Mouse (Mus musculus): ENCODE data around the gene Usf1. TPM values are rescaled to one million over a fixed set of nuclear protein-coding genes. Genes with fewer than 3 reads are reported as not detected.

Usf1 gene
- polyA plus RNA-seq, 1 experiment from 2014 or later = 226 TPM

- no peak for ATAC-seq
- 67% methylated on average over 7 of the region's 7 CpGs for WGBS
- H3K27me3 ChIP-seq (replicated peaks; ENCODE audit: control insufficient read depth, insufficient read depth, low read length) = peaks cover 18% of the 10 kb centered on the region
- no peaks in the 10 kb centered on the region for H3K9me3 ChIP-seq (ENCODE audit: control insufficient read depth, low read length)
- no peak overlapping the region for H3K4me2 ChIP-seq (ENCODE audit: low read length)
- H3K27ac ChIP-seq (ENCODE audit: low read length) = no peak overlapping the region
- H3K4me3 ChIP-seq (replicated peaks; ENCODE audit: low read length) = no peak overlapping the region
- H3K4me1 ChIP-seq (replicated peaks; ENCODE audit: control insufficient read depth, insufficient read depth, low read length) = peaks cover 9% of the 10 kb centered on the region
- H3K36me3 ChIP-seq (ENCODE audit: control insufficient read depth, insufficient read depth) = no peaks in the 10 kb centered on the region
- H3K9ac ChIP-seq (replicated peaks; ENCODE audit: low read depth, low read length) = no peak overlapping the region
Measured at GRCm38 (mm10) chr1:171441466-171442412, 30.6 kb downstream of the Usf1 start.

DNA sequence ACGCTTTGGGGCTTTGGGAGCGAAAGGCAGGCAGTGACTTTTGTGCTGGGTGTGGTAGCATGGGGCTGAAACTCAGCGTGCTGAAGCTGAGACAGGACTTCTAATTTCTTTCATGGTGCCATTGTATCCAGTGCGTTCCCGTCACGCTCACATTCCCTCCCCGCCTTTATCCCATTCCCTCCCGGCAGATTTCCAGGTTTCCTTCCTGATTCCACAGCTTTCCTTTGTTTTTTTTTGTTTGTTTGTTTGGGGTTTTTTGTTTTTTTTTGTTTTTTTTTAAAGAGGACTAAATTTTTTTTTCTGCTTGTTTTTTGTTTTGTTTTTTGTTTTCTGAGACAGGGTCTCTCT is 31.3 kb downstream of the Usf1 start:
- Histone ChIP-seq H3K27me3 (replicated peaks; ENCODE audit: control insufficient read depth, insufficient read depth, low read length) (peaks cover 13% of the 10 kb centered on the region), H3K27ac (ENCODE audit: low read length) (no peak overlapping the region), H3K4me3 (replicated peaks; ENCODE audit: low read length) (no peak overlapping the region), H3K9me3 (ENCODE audit: control insufficient read depth, low read length) (no peaks in the 10 kb centered on the region), H3K4me1 (replicated peaks; ENCODE audit: control insufficient read depth, insufficient read depth, low read length) (peaks cover 6% of the 10 kb centered on the region), H3K9ac (replicated peaks; ENCODE audit: low read depth, low read length) (no peak overlapping the region), H3K36me3 (ENCODE audit: control insufficient read depth, insufficient read depth) (no peaks in the 10 kb centered on the region), H3K4me2 (ENCODE audit: low read length) (no peak overlapping the region)
- WGBS = 81% methylated on average over 8 of the region's 8 CpGs
- no peak for ATAC-seq

DNA sequence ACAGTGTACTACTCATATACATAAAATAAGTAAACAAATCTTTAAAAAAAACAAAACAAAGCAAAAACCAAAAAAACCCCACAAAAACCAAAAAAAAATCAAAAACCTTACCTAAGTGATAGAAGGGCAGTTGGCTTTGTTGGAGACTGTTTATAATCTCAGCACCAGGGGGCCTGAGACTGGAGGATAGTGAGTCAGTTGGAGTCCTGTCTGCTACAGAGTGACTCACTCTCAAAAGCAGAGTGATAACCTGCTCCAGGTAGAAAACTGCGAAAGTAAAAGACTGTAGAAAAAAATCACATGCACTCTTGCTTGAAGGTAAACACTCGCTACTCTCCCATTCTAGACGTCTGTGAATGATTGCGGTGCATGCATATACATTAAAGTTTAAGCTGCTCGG is 33.9 kb downstream of the Usf1 start:
- Histone ChIP-seq H3K4me2 (ENCODE audit: low read length) (no peak overlapping the region), H3K9me3 (ENCODE audit: control insufficient read depth, low read length) (no peaks in the 10 kb centered on the region), H3K27me3 (replicated peaks; ENCODE audit: control insufficient read depth, insufficient read depth, low read length) (no peaks in the 10 kb centered on the region), H3K36me3 (ENCODE audit: control insufficient read depth, insufficient read depth) (no peaks in the 10 kb centered on the region), H3K27ac (ENCODE audit: low read length) (no peak overlapping the region), H3K4me3 (replicated peaks; ENCODE audit: low read length) (no peak overlapping the region), H3K4me1 (replicated peaks; ENCODE audit: control insufficient read depth, insufficient read depth, low read length) (no peaks in the 10 kb centered on the region), H3K9ac (replicated peaks; ENCODE audit: low read depth, low read length) (no peak overlapping the region)
- no peak for ATAC-seq
- 93% methylated on average over 5 of the region's 5 CpGs for WGBS

DNA sequence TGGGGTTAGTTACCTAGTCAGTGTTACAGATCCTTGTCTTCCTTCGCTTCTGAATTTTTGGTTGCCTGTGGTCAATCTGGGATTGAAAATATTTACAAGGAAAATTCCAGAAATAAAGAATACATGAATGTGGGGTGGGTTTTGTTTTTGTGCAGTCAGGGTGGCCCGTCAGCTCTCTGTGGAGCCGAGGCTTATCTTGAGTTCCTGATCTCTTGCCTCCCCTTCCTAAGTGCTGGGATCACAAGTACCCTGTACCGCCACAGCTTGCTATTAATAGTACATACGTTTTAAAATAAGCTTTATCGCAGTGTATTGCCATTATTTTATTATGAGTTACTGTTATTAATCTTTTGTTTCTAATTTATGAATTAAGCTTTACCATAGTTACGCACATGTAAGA is 35.7 kb downstream of the Usf1 start:
- H3K27ac ChIP-seq (ENCODE audit: low read length) = no peak overlapping the region
- no peaks in the 10 kb centered on the region for H3K27me3 ChIP-seq (replicated peaks; ENCODE audit: control insufficient read depth, insufficient read depth, low read length)
- H3K9me3 ChIP-seq (ENCODE audit: control insufficient read depth, low read length) = no peaks in the 10 kb centered on the region

GRCm38 (mm10) chr1:171447692-171448091 is 36.6 kb downstream of the Usf1 start:
- WGBS = 74% methylated on average over 10 of the region's 10 CpGs
- H3K9ac ChIP-seq (replicated peaks; ENCODE audit: low read depth, low read length) = no peak overlapping the region
- no peaks in the 10 kb centered on the region for H3K27me3 ChIP-seq (replicated peaks; ENCODE audit: control insufficient read depth, insufficient read depth, low read length)
- H3K4me3 ChIP-seq (replicated peaks; ENCODE audit: low read length) = no peak overlapping the region
- H3K4me1 ChIP-seq (replicated peaks; ENCODE audit: control insufficient read depth, insufficient read depth, low read length) = no peaks in the 10 kb centered on the region
- H3K27ac ChIP-seq (ENCODE audit: low read length) = no peak overlapping the region
- no peak overlapping the region for H3K4me2 ChIP-seq (ENCODE audit: low read length)
- no peaks in the 10 kb centered on the region for H3K36me3 ChIP-seq (ENCODE audit: control insufficient read depth, insufficient read depth)
- H3K9me3 ChIP-seq (ENCODE audit: control insufficient read depth, low read length) = no peaks in the 10 kb centered on the region
- ATAC-seq = no peak

More for the DNA sequence above, 35.7 kb downstream of the Usf1 start:
- no peaks in the 10 kb centered on the region for H3K4me1 ChIP-seq (replicated peaks; ENCODE audit: control insufficient read depth, insufficient read depth, low read length)
- H3K4me2 ChIP-seq (ENCODE audit: low read length) = no peak overlapping the region
- ATAC-seq = no peak
- 84% methylated on average over 7 of the region's 7 CpGs for WGBS
- no peaks in the 10 kb centered on the region for H3K36me3 ChIP-seq (ENCODE audit: control insufficient read depth, insufficient read depth)
- no peak overlapping the region for H3K9ac ChIP-seq (replicated peaks; ENCODE audit: low read depth, low read length)
- no peak overlapping the region for H3K4me3 ChIP-seq (replicated peaks; ENCODE audit: low read length)

- H3K4me1 ChIP-seq (replicated peaks; ENCODE audit: control insufficient read depth, insufficient read depth, low read length) = no peaks in the 10 kb centered on the region
- no peak overlapping the region for H3K4me3 ChIP-seq (replicated peaks; ENCODE audit: low read length)
- H3K27ac ChIP-seq (ENCODE audit: low read length) = no peak overlapping the region
- H3K27me3 ChIP-seq (replicated peaks; ENCODE audit: control insufficient read depth, insufficient read depth, low read length) = no peaks in the 10 kb centered on the region
- no peaks in the 10 kb centered on the region for H3K9me3 ChIP-seq (ENCODE audit: control insufficient read depth, low read length)
- H3K36me3 ChIP-seq (ENCODE audit: control insufficient read depth, insufficient read depth) = no peaks in the 10 kb centered on the region
- 87% methylated on average over 11 of the region's 11 CpGs for WGBS
- no peak overlapping the region for H3K4me2 ChIP-seq (ENCODE audit: low read length)
- no peak overlapping the region for H3K9ac ChIP-seq (replicated peaks; ENCODE audit: low read depth, low read length)
- ATAC-seq = no peak
Measured at GRCm38 (mm10) chr1:171450062-171450461, 38.9 kb downstream of the Usf1 start.

DNA sequence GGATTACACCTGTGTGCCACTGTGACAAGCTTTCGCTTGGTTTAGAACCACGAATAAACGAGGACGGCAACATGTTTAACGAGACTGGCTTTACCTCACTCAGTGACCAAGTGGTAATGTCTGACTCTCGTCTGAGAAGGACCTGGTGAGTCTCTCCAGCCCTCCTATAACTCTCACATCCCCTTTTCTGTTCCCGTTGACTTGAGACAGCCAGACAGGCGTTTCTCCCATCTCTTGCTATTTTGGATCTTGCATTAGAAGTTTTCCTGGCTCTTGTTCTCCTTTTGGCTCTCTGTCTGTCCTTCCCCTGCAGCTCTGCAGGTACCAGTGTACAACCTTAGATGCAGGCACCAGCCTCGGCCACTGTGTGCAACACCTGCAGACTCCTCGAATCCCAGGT is 39.9 kb downstream of the Usf1 start:
- no peak overlapping the region for H3K27ac ChIP-seq (ENCODE audit: low read length)
- H3K36me3 ChIP-seq (ENCODE audit: control insufficient read depth, insufficient read depth) = no peaks in the 10 kb centered on the region
- no peaks in the 10 kb centered on the region for H3K4me1 ChIP-seq (replicated peaks; ENCODE audit: control insufficient read depth, insufficient read depth, low read length)
- H3K4me2 ChIP-seq (ENCODE audit: low read length) = no peak overlapping the region
- H3K4me3 ChIP-seq (replicated peaks; ENCODE audit: low read length) = no peak overlapping the region
- H3K9ac ChIP-seq (replicated peaks; ENCODE audit: low read depth, low read length) = no peak overlapping the region
- no peaks in the 10 kb centered on the region for H3K9me3 ChIP-seq (ENCODE audit: control insufficient read depth, low read length)
- H3K27me3 ChIP-seq (replicated peaks; ENCODE audit: control insufficient read depth, insufficient read depth, low read length) = no peaks in the 10 kb centered on the region
- no peak for ATAC-seq
- 80% methylated on average over 10 of the region's 10 CpGs for WGBS

DNA sequence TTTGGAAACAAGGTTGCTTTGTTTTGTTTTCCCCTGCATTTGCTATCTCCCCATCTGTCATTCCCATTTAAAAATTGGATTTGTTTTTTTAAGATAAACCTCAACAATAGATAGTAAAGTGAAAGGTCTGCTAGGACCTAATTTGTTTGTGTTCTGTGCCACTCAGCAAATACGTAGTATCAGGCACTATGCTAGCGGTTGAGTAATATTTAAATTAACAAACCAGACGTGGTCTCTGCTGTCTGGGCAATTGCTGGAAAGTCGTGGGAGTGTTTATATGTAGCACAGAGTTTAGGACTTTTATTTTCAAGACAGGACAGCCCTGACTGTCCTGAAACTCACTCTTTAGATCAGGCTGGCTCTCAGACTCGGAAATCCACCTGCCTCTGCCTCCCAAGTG is 41.4 kb downstream of the Usf1 start:
- H3K27ac ChIP-seq (ENCODE audit: low read length) = no peak overlapping the region
- no peaks in the 10 kb centered on the region for H3K36me3 ChIP-seq (ENCODE audit: control insufficient read depth, insufficient read depth)
- H3K27me3 ChIP-seq (replicated peaks; ENCODE audit: control insufficient read depth, insufficient read depth, low read length) = no peaks in the 10 kb centered on the region
- no peak for ATAC-seq
- H3K4me1 ChIP-seq (replicated peaks; ENCODE audit: control insufficient read depth, insufficient read depth, low read length) = no peaks in the 10 kb centered on the region
- 70% methylated on average over 5 of the region's 5 CpGs for WGBS
- H3K4me3 ChIP-seq (replicated peaks; ENCODE audit: low read length) = no peak overlapping the region
- H3K9me3 ChIP-seq (ENCODE audit: control insufficient read depth, low read length) = no peaks in the 10 kb centered on the region
- no peak overlapping the region for H3K4me2 ChIP-seq (ENCODE audit: low read length)
- H3K9ac ChIP-seq (replicated peaks; ENCODE audit: low read depth, low read length) = no peak overlapping the region

- ATAC-seq = no peak
- WGBS = 86% methylated on average over 5 of the region's 5 CpGs
- H3K36me3 ChIP-seq (ENCODE audit: control insufficient read depth, insufficient read depth) = no peaks in the 10 kb centered on the region
Measured at GRCm38 (mm10) chr1:171452923-171453322, 41.8 kb downstream of the Usf1 start.

More at GRCm38 (mm10) chr1:171452923-171453322, 41.8 kb downstream of the Usf1 start:
- no peak overlapping the region for H3K9ac ChIP-seq (replicated peaks; ENCODE audit: low read depth, low read length)
- no peak overlapping the region for H3K27ac ChIP-seq (ENCODE audit: low read length)
- H3K9me3 ChIP-seq (ENCODE audit: control insufficient read depth, low read length) = no peaks in the 10 kb centered on the region
- H3K4me1 ChIP-seq (replicated peaks; ENCODE audit: control insufficient read depth, insufficient read depth, low read length) = no peaks in the 10 kb centered on the region
- no peak overlapping the region for H3K4me2 ChIP-seq (ENCODE audit: low read length)
- no peak overlapping the region for H3K4me3 ChIP-seq (replicated peaks; ENCODE audit: low read length)
- H3K27me3 ChIP-seq (replicated peaks; ENCODE audit: control insufficient read depth, insufficient read depth, low read length) = no peaks in the 10 kb centered on the region
